Mouse (Mus musculus): ENCODE results near the gene Cdcp1. TPM values are rescaled to one million over a fixed set of nuclear protein-coding genes. Genes with fewer than 3 reads are reported as not detected.

Cdcp1 gene
- polyA plus RNA-seq, 1 experiment from 2014 or later, result 0.49 TPM

DNA sequence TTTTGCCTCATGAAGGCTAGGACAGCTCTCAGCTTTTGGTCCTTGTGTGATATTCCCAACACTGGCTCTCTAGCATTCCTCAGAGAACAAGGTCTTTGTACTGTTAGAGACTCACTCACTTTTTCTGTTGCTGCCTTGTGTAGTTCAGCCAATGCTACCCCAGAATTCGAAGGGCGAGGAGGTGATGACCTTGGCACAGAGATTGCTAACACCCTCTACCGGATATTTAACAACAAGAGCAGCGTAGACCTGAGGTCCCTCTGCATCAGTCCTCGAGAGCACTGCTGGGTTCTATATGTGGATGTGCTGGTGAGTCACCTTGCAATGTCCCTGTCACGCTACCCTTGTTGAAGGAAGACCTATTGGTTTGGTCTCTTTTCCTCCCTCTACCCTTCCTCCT lies 88.2 kb downstream of the Cdcp1 start:
- no peaks in the 10 kb centered on the region for H3K9me3 ChIP-seq (replicated peaks; ENCODE audit: control insufficient read depth, low read length)
- no peaks in the 10 kb centered on the region for H3K27me3 ChIP-seq (ENCODE audit: control insufficient read depth, insufficient read depth, low read length)
- no peak overlapping the region for H3K4me2 ChIP-seq
- H3K4me3 ChIP-seq (ENCODE audit: low read depth, low read length), result no peak overlapping the region
- peaks cover 36% of the 10 kb centered on the region for H3K36me3 ChIP-seq (ENCODE audit: control insufficient read depth, insufficient read depth, low read length)
- WGBS (ENCODE audit: insufficient replicate concordance), result 89% methylated on average over 6 of the region's 6 CpGs
- no peaks in the 10 kb centered on the region for H3K4me1 ChIP-seq (ENCODE audit: control insufficient read depth, insufficient read depth, low read length)
- no peak overlapping the region for H3K9ac ChIP-seq (ENCODE audit: low read depth, low read length)
- ATAC-seq (replicated peaks; ENCODE audit: insufficient number of reproducible peaks, low FRiP score, low TSS enrichment), result no peak
- H3K27ac ChIP-seq (ENCODE audit: low read depth, low read length), result no peak overlapping the region

DNA sequence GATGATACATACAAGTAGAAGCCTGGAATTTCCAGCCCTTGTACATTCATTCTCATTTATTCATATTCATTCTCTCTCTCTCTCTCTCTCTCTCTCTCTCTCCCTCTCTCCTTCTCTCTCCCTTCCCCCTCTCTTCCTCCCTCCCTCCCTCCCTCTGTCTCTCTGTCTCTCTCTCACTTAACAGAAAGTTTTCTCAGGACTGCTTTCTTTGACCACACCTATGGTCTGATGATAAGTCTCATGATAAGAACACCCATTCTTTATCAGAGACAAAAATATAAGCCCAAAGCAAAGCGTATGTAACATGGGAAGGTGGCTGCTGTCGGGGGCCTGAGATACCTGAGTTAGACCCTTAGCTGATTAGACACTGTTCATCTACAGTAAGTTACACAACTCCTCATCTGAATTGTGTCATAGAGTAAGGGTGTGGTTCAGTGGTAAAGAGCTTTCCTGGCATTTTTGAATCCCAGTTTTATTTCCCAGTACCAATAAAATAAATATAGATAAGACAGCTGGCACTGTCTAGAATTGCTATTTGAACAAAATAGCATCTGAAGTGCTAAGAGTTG lies 91.3 kb downstream of the Cdcp1 start:
- 78% methylated on average over 2 of the region's 2 CpGs for WGBS (ENCODE audit: insufficient replicate concordance)
- no peak overlapping the region for H3K9ac ChIP-seq (ENCODE audit: low read depth, low read length)
- H3K27ac ChIP-seq (ENCODE audit: low read depth, low read length), result no peak overlapping the region
- H3K4me1 ChIP-seq (ENCODE audit: control insufficient read depth, insufficient read depth, low read length), result no peaks in the 10 kb centered on the region
- no peaks in the 10 kb centered on the region for H3K27me3 ChIP-seq (ENCODE audit: control insufficient read depth, insufficient read depth, low read length)
- ATAC-seq (replicated peaks; ENCODE audit: insufficient number of reproducible peaks, low FRiP score, low TSS enrichment), result no peak
- H3K36me3 ChIP-seq (ENCODE audit: control insufficient read depth, insufficient read depth, low read length), result peaks cover 31% of the 10 kb centered on the region
- H3K9me3 ChIP-seq (replicated peaks; ENCODE audit: control insufficient read depth, low read length), result no peaks in the 10 kb centered on the region
- no peak overlapping the region for H3K4me2 ChIP-seq
- H3K4me3 ChIP-seq (ENCODE audit: low read depth, low read length), result no peak overlapping the region

DNA sequence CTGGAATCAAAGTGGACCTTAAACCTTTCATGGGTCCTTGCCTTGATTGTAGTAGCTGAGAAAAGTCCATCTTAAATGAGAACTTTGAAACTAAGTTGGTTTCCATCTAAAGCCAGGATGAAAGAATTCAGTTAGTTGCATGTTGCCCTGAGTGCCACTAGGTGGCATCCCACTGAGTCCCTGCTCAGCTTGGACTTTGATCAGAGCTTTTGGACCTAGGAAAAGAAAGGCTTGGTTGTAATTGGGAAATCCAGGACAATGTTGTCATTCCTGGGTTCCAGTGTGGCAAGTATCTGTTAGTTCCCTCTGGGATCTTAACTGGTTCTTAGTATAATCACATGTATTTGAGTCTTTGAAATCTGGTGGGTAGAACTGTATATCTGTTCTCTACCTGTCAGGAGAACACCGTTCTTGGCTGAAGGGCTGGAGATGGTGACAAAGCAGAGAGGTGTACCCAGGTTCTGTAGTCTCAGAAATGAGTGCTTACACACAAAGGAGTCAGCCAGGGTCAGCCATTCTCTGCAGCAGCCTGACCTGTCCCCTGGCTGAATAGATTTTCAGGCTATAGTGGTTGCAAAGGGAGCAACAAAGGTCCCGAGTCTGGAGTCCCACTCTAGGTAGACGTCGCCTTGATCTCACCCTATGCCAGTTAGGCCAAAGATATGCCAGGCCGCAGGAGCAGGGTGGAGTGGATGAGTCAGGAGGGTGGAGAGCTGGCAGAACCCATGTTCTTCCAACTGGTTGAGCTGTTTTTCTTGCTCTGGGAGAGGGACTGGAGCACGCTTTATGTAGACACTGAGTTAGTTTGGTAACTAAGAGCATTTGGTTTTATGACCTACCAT lies 92.0 kb downstream of the Cdcp1 start:
- H3K9ac ChIP-seq (ENCODE audit: low read depth, low read length), result no peak overlapping the region
- ATAC-seq (replicated peaks; ENCODE audit: insufficient number of reproducible peaks, low FRiP score, low TSS enrichment), result no peak
- no peak overlapping the region for H3K4me2 ChIP-seq
- no peak overlapping the region for H3K27ac ChIP-seq (ENCODE audit: low read depth, low read length)
- H3K4me3 ChIP-seq (ENCODE audit: low read depth, low read length), result no peak overlapping the region
- no peaks in the 10 kb centered on the region for H3K27me3 ChIP-seq (ENCODE audit: control insufficient read depth, insufficient read depth, low read length)
- peaks cover 38% of the 10 kb centered on the region for H3K36me3 ChIP-seq (ENCODE audit: control insufficient read depth, insufficient read depth, low read length)
- WGBS (ENCODE audit: insufficient replicate concordance), result 90% methylated on average over 6 of the region's 6 CpGs
- no peaks in the 10 kb centered on the region for H3K9me3 ChIP-seq (replicated peaks; ENCODE audit: control insufficient read depth, low read length)
- H3K4me1 ChIP-seq (ENCODE audit: control insufficient read depth, insufficient read depth, low read length), result no peaks in the 10 kb centered on the region

DNA sequence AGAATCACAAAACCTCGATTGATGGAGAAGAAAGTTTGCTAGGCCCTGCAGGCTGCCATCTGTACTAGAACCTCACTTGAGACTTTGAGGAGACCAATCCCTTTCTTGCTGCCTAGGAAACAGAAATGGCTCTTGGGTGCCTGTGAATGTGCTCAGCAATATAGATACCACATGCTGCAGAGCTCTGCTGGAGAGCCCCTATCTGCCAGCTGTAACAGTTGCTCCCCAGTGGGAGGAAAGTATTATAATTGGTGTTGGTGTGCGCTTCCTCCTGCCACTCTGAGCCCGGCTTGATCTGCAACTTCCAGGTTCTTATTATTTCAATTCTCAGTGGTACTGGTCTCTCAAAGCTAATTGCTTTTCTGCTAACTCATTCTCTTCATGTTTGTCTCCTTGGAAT lies 92.8 kb downstream of the Cdcp1 start:
- Histone ChIP-seq H3K27me3 (ENCODE audit: control insufficient read depth, insufficient read depth, low read length) (no peaks in the 10 kb centered on the region), H3K36me3 (ENCODE audit: control insufficient read depth, insufficient read depth, low read length) (peaks cover 34% of the 10 kb centered on the region), H3K9ac (ENCODE audit: low read depth, low read length) (no peak overlapping the region), H3K9me3 (replicated peaks; ENCODE audit: control insufficient read depth, low read length) (no peaks in the 10 kb centered on the region), H3K4me3 (ENCODE audit: low read depth, low read length) (no peak overlapping the region), H3K27ac (ENCODE audit: low read depth, low read length) (no peak overlapping the region), H3K4me1 (ENCODE audit: control insufficient read depth, insufficient read depth, low read length) (no peaks in the 10 kb centered on the region), H3K4me2 (no peak overlapping the region)
- no peak for ATAC-seq (replicated peaks; ENCODE audit: insufficient number of reproducible peaks, low FRiP score, low TSS enrichment)
- 86% methylated on average over 3 of the region's 3 CpGs for whole genome bisulfite sequencing (ENCODE audit: insufficient replicate concordance)

Other genes starting within 250 kb of the Cdcp1 start
- gene Tmem42, start 194.7 kb downstream of the Cdcp1 start, polyA plus RNA-seq (2014; fragmentation: Nextera tagmentation; extraction: Ambion mirVana), result 15.4 and 18.6 TPM in 2 replicates
- gene Tgm4, start 181.3 kb downstream of the Cdcp1 start, polyA plus RNA-seq (2014; fragmentation: Nextera tagmentation; extraction: Ambion mirVana), result 0.19 and 0.46 TPM in 2 replicates
- gene Zdhhc3, start 102.8 kb downstream of the Cdcp1 start, polyA plus RNA-seq (2014; fragmentation: Nextera tagmentation; extraction: Ambion mirVana), result 39.6 and 44.7 TPM in 2 replicates
- gene Exosc7, start 102.8 kb downstream of the Cdcp1 start, polyA plus RNA-seq (2014; fragmentation: Nextera tagmentation; extraction: Ambion mirVana), result 90.1 and 100.0 TPM in 2 replicates
- not detected in 2 replicates for gene Clec3b, start 65.1 kb downstream of the Cdcp1 start, polyA plus RNA-seq (2014; fragmentation: Nextera tagmentation; extraction: Ambion mirVana)
- 2.2 and 2.3 TPM in 2 replicates for gene Tmem158, start 44.7 kb upstream of the Cdcp1 start, polyA plus RNA-seq (2014; fragmentation: Nextera tagmentation; extraction: Ambion mirVana)
- gene Lars2, start 150.9 kb upstream of the Cdcp1 start, polyA plus RNA-seq (2014; fragmentation: Nextera tagmentation; extraction: Ambion mirVana), result 995 and 1,126 TPM in 2 replicates

All from heart, embryonic 11.5 days (tissue).